Mouse (Mus musculus): Measurements from ENCODE around the gene Meis2.

The Meis2 gene

DNA sequence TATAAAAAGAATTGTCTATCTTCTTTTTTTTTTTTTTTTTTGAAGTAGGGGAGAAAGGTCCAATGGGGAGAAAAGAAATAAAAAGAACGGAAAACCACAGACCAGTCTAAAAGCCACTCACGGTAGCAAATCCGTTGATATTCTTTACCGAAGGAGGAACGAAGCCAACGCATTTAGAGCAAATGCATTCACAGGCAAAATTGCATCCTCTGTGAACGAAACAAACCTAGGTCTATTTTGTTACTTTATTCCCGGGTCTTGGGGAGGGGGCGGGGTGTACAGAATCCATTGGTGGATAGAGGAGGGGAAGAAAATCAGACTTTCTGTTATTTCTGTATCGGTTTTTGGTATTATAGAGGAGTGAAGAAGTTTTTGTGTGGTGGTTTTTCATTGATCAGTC is 206.7 kb downstream of the Meis2 start:
- Histone ChIP-seq H3K9me3 (ENCODE audit: low read length) (no peaks in the 10 kb centered on the region), H3K4me3 (replicated peaks; ENCODE audit: low read length) (peak overlapping the region; percentile 52; the same call in 1 of the 2 replicates), H3K27me3 (ENCODE audit: insufficient read depth, low read length) (peaks cover 86% of the 10 kb centered on the region), H3K4me1 (replicated peaks; ENCODE audit: low read depth, low read length) (peaks cover 55% of the 10 kb centered on the region), H3K36me3 (ENCODE audit: insufficient read depth, low read length) (no peaks in the 10 kb centered on the region)
- TF ChIP-seq NANOG (IDR thresholded peaks at IDR 0.05; ENCODE audit: borderline replicate concordance, low read length) (no peak), POU5F1 (IDR thresholded peaks at IDR 0.05; ENCODE audit: borderline replicate concordance, low read length) (no peak), CTCF (conservative IDR thresholded peaks at IDR 0.05; ENCODE audit: low read length) (no peak)

DNA sequence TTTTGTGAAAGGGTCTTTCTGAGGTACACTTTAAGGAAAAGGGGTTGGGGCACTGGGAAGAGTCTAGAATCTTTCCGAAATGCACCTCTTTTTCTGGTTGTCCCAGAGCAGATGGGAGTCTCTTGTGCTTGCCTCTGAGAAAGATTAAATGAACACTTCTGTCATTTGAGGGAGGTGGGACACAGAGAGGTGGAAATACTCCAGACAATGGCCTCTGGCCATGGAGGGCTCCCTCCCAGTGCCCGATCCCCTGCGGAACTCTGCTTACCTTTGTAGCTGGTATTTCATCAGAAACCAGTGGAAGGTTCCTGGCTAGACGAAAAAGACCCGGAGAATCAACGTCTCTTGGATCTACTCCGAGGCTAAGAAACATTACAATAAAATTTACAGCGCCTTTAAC is 207.4 kb downstream of the Meis2 start:
- Histone ChIP-seq H3K4me1 (replicated peaks; ENCODE audit: low read depth, low read length) (peaks cover 55% of the 10 kb centered on the region), H3K36me3 (ENCODE audit: insufficient read depth, low read length) (no peaks in the 10 kb centered on the region), H3K9me3 (ENCODE audit: low read length) (no peaks in the 10 kb centered on the region), H3K27me3 (ENCODE audit: insufficient read depth, low read length) (peaks cover 88% of the 10 kb centered on the region), H3K4me3 (replicated peaks; ENCODE audit: low read length) (0 out of 2 replicates have a peak overlapping the region, but pooled peaks have one; percentile 4)
- no peak for TF ChIP-seq CTCF (conservative IDR thresholded peaks at IDR 0.05; ENCODE audit: low read length)
- TF ChIP-seq POU5F1 (IDR thresholded peaks at IDR 0.05; ENCODE audit: borderline replicate concordance, low read length) = no peak

DNA sequence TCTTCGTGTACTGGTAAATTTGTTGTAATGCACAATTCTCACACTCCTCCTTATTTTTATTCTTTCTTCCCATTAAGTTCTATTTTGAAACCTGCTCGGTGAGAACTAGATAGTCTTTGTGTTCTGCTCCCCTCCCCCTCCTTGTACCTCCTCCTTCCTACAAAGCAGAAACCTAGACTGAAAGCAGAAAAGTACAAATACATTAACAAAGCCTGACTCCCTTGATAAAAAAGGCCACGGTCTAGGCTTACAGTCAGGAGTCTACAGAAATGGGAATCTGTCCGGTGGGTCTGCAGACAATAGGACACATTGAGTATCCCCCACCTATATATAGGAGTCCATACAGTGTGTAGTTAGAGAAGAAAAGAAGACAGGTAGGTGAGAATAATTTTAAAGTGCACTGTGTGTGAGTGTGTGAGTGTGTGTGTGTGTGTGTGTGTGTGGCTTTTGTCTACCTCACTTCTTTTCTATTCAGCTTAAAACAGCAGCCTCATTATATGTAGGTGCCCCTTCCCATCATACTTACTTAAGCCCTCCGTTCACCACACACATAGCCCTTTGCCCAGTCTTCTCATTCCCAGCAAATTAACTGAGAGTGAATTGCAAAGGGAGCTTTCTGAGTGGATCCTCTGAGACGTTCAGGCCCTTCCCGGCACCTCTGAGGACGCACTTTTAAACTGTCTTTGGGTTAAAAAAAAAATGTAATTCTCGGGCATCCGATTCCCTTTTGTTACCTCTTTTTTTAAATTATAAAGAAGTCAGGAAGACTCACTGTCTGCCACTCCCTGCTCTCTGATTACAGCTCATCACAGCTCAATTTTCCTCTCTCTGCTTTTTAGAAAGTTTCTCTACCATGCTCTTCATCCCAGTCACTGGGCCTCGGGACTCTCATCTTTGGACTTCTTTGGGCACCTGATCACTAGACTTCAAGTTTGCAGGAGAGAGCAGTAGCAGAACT is 208.2 kb downstream of the Meis2 start:
- Histone ChIP-seq H3K4me1 (replicated peaks; ENCODE audit: low read depth, low read length) (peaks cover 62% of the 10 kb centered on the region), H3K4me3 (replicated peaks; ENCODE audit: low read length) (no peak overlapping the region), H3K9me3 (ENCODE audit: low read length) (no peaks in the 10 kb centered on the region), H3K27me3 (ENCODE audit: insufficient read depth, low read length) (peaks cover 94% of the 10 kb centered on the region), H3K36me3 (ENCODE audit: insufficient read depth, low read length) (no peaks in the 10 kb centered on the region)
- no peak for TF ChIP-seq POU5F1 (IDR thresholded peaks at IDR 0.05; ENCODE audit: borderline replicate concordance, low read length)
- no peak for TF ChIP-seq CTCF (conservative IDR thresholded peaks at IDR 0.05; ENCODE audit: low read length)
- no peak for TF ChIP-seq NANOG (IDR thresholded peaks at IDR 0.05; ENCODE audit: borderline replicate concordance, low read length)

GRCm38 (mm10) chr2:115856401-115857073 is 209.1 kb downstream of the Meis2 start:
- Histone ChIP-seq H3K27me3 (ENCODE audit: insufficient read depth, low read length) (peaks cover 96% of the 10 kb centered on the region), H3K36me3 (ENCODE audit: insufficient read depth, low read length) (no peaks in the 10 kb centered on the region), H3K9me3 (ENCODE audit: low read length) (no peaks in the 10 kb centered on the region), H3K4me1 (replicated peaks; ENCODE audit: low read depth, low read length) (peaks cover 63% of the 10 kb centered on the region), H3K4me3 (replicated peaks; ENCODE audit: low read length) (no peak overlapping the region)
- TF ChIP-seq CTCF (conservative IDR thresholded peaks at IDR 0.05; ENCODE audit: low read length) = no peak
- TF ChIP-seq POU5F1 (IDR thresholded peaks at IDR 0.05; ENCODE audit: borderline replicate concordance, low read length) = no peak
- no peak for TF ChIP-seq NANOG (IDR thresholded peaks at IDR 0.05; ENCODE audit: borderline replicate concordance, low read length)

DNA sequence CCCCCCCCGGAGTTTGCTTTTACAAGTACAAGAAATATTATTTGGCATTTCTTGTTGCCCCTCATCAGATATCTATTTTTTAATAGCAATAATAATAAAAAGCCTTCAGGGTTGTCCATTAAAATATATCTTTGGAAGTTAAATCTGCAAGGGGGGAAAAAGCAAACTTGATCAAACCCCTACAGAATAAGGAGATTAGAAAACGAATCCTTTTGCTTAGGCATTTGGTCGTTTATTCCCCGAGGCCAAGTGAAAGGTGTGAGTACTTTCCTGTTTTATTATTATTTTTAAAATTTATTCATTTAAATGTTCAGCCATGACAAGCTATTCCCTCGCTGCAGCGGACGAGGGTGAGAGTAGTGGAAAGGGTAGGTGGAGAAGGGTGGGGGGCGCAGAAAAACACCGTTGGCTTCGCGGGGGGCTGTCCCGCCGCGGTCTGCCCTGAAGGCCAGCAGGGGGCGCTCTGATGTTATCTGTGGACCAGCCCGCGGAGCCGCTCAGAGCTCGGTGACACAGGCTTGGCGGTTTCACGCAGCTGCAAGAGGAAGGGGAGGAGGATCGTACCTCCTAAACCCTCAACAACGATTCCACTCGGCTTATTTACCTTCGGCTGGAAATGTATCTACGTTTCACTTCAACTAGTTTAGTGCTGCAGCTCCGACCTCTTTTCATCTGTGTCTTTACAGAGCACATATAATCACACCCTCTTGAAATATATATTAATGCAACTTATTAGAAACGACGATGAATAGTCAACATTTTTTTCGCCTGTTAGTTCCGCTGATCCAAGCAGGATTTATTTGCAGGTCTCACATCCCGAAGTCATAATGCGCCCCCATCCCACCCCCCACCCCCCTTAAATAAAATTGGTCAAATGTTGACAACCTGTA is 209.9 kb downstream of the Meis2 start:
- TF ChIP-seq POU5F1 (IDR thresholded peaks at IDR 0.05; ENCODE audit: borderline replicate concordance, low read length) = no peak
- peak; percentile 49 for TF ChIP-seq CTCF (conservative IDR thresholded peaks at IDR 0.05; ENCODE audit: low read length)
- Histone ChIP-seq H3K27me3 (ENCODE audit: insufficient read depth, low read length) (peaks cover 95% of the 10 kb centered on the region), H3K9me3 (ENCODE audit: low read length) (no peaks in the 10 kb centered on the region), H3K4me3 (replicated peaks; ENCODE audit: low read length) (no peak overlapping the region), H3K4me1 (replicated peaks; ENCODE audit: low read depth, low read length) (peaks cover 61% of the 10 kb centered on the region), H3K36me3 (ENCODE audit: insufficient read depth, low read length) (no peaks in the 10 kb centered on the region)

- no peaks in the 10 kb centered on the region for H3K9me3 ChIP-seq (ENCODE audit: low read length)
- H3K4me1 ChIP-seq (replicated peaks; ENCODE audit: low read depth, low read length) = peaks cover 52% of the 10 kb centered on the region
- TF ChIP-seq CTCF (conservative IDR thresholded peaks at IDR 0.05; ENCODE audit: low read length) = no peak
- TF ChIP-seq POU5F1 (IDR thresholded peaks at IDR 0.05; ENCODE audit: borderline replicate concordance, low read length) = no peak
- no peak for TF ChIP-seq NANOG (IDR thresholded peaks at IDR 0.05; ENCODE audit: borderline replicate concordance, low read length)
- peaks cover 94% of the 10 kb centered on the region for H3K27me3 ChIP-seq (ENCODE audit: insufficient read depth, low read length)
- H3K36me3 ChIP-seq (ENCODE audit: insufficient read depth, low read length) = no peaks in the 10 kb centered on the region
- H3K4me3 ChIP-seq (replicated peaks; ENCODE audit: low read length) = peak overlapping the region; percentile 26; the same call in 1 of the 2 replicates
Measured at GRCm38 (mm10) chr2:115854828-115855311, 210.8 kb downstream of the Meis2 start.

DNA sequence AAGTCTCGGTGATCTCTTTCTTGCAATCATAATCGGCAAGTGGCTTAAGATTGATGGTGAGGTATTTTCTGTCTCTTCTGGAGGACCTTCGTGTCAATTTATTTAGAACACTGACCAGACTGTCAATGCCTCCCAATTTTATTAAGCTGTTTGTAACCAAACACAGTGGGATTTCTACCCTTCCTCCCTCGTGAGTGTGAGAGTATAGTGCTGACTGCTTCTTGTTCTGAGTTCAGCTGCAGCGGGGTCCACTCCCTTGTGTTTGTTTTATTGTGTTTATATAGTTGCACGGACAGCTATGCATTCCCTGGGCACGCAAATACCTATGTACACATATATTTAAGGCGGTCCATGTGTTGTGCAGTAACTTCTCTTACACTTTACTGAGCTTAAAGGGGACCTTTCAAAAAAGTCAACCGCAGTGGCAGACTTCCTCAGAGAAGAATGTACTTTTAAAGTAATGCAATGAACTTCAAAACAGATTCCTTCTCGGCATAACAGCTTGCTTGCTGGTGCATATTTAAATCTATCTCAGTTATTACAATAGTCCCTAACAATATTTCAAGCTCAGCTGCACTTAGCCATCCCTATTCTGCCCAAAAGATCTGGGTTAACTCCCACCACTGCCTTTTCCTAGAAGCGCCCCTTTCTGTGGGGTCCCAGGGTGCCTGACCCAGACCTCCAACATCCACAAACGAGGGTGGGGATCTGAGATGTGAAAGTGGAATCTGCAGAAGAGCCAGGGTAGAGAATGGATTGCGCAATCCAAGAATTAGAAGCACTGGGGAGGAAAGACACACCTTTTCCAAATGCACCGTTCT is 211.4 kb downstream of the Meis2 start:
- TF ChIP-seq CTCF (conservative IDR thresholded peaks at IDR 0.05; ENCODE audit: low read length) = no peak
- H3K27me3 ChIP-seq (ENCODE audit: insufficient read depth, low read length) = peaks cover 93% of the 10 kb centered on the region
- peaks cover 45% of the 10 kb centered on the region for H3K4me1 ChIP-seq (replicated peaks; ENCODE audit: low read depth, low read length)
- peak overlapping the region; percentile 26; the same call in 1 of the 2 replicates for H3K4me3 ChIP-seq (replicated peaks; ENCODE audit: low read length)
- H3K9me3 ChIP-seq (ENCODE audit: low read length) = no peaks in the 10 kb centered on the region
- no peaks in the 10 kb centered on the region for H3K36me3 ChIP-seq (ENCODE audit: insufficient read depth, low read length)
